Mouse (Mus musculus): Measurements from ENCODE around the gene Slc6a11. TPM values are rescaled to one million over a fixed set of nuclear protein-coding genes. Genes with fewer than 3 reads are reported as not detected.

Gene Slc6a11
- polyA plus RNA-seq, 1 experiment from 2014 or later, result not detected

DNA sequence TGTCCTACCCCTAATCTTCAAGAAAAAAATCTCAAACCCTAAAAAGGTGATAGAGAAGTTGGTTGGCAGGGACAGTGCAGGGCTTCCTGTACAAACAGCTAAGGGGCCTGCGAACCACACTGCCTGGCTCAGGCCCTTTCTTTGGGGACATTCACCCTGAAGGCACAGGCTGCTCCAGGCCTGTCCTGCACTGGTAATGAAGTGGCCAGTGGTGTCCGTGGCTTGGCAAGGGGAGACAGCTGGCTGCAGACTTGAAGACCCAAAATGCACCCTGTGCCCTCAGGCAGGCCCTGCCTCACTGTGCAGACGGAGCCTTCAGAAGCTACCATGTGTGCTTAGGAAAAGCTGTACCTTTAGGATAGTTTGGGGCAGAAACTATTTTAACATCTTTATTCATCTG, 1.4 kb downstream of the Slc6a11 start:
- H3K36me3 ChIP-seq (ENCODE audit: control insufficient read depth, insufficient read depth, low read length), result no peaks in the 10 kb centered on the region
- 73% methylated on average over 3 of the region's 3 CpGs for WGBS
- no peak overlapping the region for H3K27ac ChIP-seq (ENCODE audit: low read depth, low read length)
- no peak for DNase-seq (ENCODE audit: low spot score)
- H3K27me3 ChIP-seq (replicated peaks; ENCODE audit: control insufficient read depth, insufficient read depth, low read length), result peaks cover 33% of the 10 kb centered on the region
- no peak overlapping the region for H3K4me3 ChIP-seq (ENCODE audit: low read depth, low read length)
- H3K4me2 ChIP-seq, result no peak overlapping the region
- H3K9ac ChIP-seq (ENCODE audit: low read depth, low read length), result no peak overlapping the region
- no peaks in the 10 kb centered on the region for H3K9me3 ChIP-seq (ENCODE audit: control insufficient read depth, low read length)
- no peaks in the 10 kb centered on the region for H3K4me1 ChIP-seq (replicated peaks; ENCODE audit: control insufficient read depth, insufficient read depth, low read length)
- no peak for ATAC-seq (replicated peaks; ENCODE audit: low FRiP score)

DNA sequence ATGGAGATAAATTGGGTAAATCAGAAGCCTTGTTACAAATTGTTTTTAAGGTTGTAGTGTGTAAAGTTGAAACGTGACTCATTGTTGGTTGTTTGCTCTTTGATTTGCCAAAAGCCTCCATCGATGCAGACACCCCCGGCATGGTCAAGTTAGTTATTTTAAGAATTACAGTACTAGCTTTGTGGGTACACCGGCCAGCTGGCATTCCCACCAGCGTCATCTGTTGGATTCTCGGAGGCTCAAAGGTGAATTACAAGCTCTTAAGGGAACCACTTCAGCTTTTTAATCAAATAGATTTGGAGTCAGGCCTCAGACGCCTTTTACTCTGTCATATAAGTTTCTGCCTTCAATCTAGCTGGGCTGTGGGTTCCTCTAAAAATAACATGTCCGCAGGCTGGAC, 1.9 kb downstream of the Slc6a11 start:
- Histone ChIP-seq H3K36me3 (ENCODE audit: control insufficient read depth, insufficient read depth, low read length) (no peaks in the 10 kb centered on the region), H3K27me3 (replicated peaks; ENCODE audit: control insufficient read depth, insufficient read depth, low read length) (peaks cover 33% of the 10 kb centered on the region), H3K4me1 (replicated peaks; ENCODE audit: control insufficient read depth, insufficient read depth, low read length) (no peaks in the 10 kb centered on the region), H3K4me2 (no peak overlapping the region), H3K27ac (ENCODE audit: low read depth, low read length) (no peak overlapping the region), H3K9me3 (ENCODE audit: control insufficient read depth, low read length) (no peaks in the 10 kb centered on the region), H3K9ac (ENCODE audit: low read depth, low read length) (no peak overlapping the region), H3K4me3 (ENCODE audit: low read depth, low read length) (no peak overlapping the region)
- ATAC-seq (replicated peaks; ENCODE audit: low FRiP score) (no peak), DNase-seq (ENCODE audit: low spot score) (no peak)
- WGBS, result 79% methylated on average over 8 of the region's 8 CpGs

DNA sequence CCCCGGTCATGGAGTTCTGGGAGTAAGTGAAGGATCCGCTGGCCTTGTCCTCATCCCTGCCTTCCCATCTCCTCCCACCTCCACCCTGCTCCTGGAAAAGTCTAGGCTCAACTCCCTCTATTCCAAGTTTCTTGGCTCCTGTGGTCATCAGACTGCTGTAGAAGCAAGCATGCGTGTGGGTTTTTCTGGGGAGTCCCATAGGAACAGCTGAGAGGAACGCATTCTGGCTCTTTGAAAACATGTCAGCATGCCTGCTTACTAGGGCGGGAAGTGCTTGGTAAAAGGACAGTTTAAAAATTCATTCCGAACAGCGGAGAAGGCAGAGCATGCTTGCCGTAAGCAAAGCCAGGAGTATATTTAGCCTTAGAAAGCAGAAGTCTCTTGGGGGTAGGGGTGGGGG, 7.9 kb downstream of the Slc6a11 start:
- H3K4me1 ChIP-seq (replicated peaks; ENCODE audit: control insufficient read depth, insufficient read depth, low read length), result no peaks in the 10 kb centered on the region
- H3K4me3 ChIP-seq (ENCODE audit: low read depth, low read length), result no peak overlapping the region
- DNase-seq (ENCODE audit: low spot score) (no peak), ATAC-seq (replicated peaks; ENCODE audit: low FRiP score) (no peak)
- no peaks in the 10 kb centered on the region for H3K9me3 ChIP-seq (ENCODE audit: control insufficient read depth, low read length)
- H3K9ac ChIP-seq (ENCODE audit: low read depth, low read length), result no peak overlapping the region
- 72% methylated on average over 8 of the region's 8 CpGs for WGBS
- no peak overlapping the region for H3K27ac ChIP-seq (ENCODE audit: low read depth, low read length)
- no peaks in the 10 kb centered on the region for H3K27me3 ChIP-seq (replicated peaks; ENCODE audit: control insufficient read depth, insufficient read depth, low read length)
- no peak overlapping the region for H3K4me2 ChIP-seq
- H3K36me3 ChIP-seq (ENCODE audit: control insufficient read depth, insufficient read depth, low read length), result no peaks in the 10 kb centered on the region

DNA sequence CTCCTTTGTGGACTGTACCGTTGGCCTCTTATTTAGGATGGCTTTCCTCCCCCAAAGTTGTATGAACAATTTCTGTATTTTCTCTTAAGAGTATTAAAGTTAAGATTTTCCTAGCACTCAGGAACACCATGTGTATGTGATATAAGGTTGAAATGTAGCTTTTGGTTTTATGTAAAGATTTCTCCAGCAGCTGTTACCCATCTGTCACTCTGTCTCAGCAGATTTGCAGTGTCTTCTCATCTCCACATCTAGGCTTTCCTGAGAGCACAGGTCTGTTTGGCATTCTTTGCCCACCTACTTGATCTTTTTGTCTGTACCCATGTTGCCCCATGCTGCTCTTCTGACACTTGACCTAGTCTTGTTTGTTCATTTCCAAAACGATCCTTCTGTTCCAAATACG, 10.4 kb downstream of the Slc6a11 start:
- Histone ChIP-seq H3K9me3 (ENCODE audit: control insufficient read depth, low read length) (no peaks in the 10 kb centered on the region), H3K4me3 (ENCODE audit: low read depth, low read length) (no peak overlapping the region), H3K27ac (ENCODE audit: low read depth, low read length) (no peak overlapping the region), H3K9ac (ENCODE audit: low read depth, low read length) (no peak overlapping the region), H3K4me1 (replicated peaks; ENCODE audit: control insufficient read depth, insufficient read depth, low read length) (no peaks in the 10 kb centered on the region), H3K36me3 (ENCODE audit: control insufficient read depth, insufficient read depth, low read length) (no peaks in the 10 kb centered on the region), H3K27me3 (replicated peaks; ENCODE audit: control insufficient read depth, insufficient read depth, low read length) (no peaks in the 10 kb centered on the region), H3K4me2 (no peak overlapping the region)
- ATAC-seq (replicated peaks; ENCODE audit: low FRiP score) (no peak), DNase-seq (ENCODE audit: low spot score) (no peak)
- 68% methylated on average over 3 of the region's 3 CpGs for WGBS

- no peaks in the 10 kb centered on the region for H3K27me3 ChIP-seq (replicated peaks; ENCODE audit: control insufficient read depth, insufficient read depth, low read length)
- no peaks in the 10 kb centered on the region for H3K4me1 ChIP-seq (replicated peaks; ENCODE audit: control insufficient read depth, insufficient read depth, low read length)
- no peak overlapping the region for H3K9ac ChIP-seq (ENCODE audit: low read depth, low read length)
- ATAC-seq (replicated peaks; ENCODE audit: low FRiP score), result no peak
- H3K9me3 ChIP-seq (ENCODE audit: control insufficient read depth, low read length), result no peaks in the 10 kb centered on the region
- H3K27ac ChIP-seq (ENCODE audit: low read depth, low read length), result no peak overlapping the region
- no peak overlapping the region for H3K4me3 ChIP-seq (ENCODE audit: low read depth, low read length)
- H3K4me2 ChIP-seq, result no peak overlapping the region
- no peaks in the 10 kb centered on the region for H3K36me3 ChIP-seq (ENCODE audit: control insufficient read depth, insufficient read depth, low read length)
- no peak for DNase-seq (ENCODE audit: low spot score)
- WGBS, result 81% methylated on average over 11 of the region's 11 CpGs
Measured at GRCm38 (mm10) chr6:114142480-114142879, 11.4 kb downstream of the Slc6a11 start.

- ATAC-seq (replicated peaks; ENCODE audit: low FRiP score) (no peak), DNase-seq (ENCODE audit: low spot score) (no peak)
- no peak overlapping the region for H3K4me3 ChIP-seq (ENCODE audit: low read depth, low read length)
- no peak overlapping the region for H3K9ac ChIP-seq (ENCODE audit: low read depth, low read length)
- H3K4me2 ChIP-seq, result no peak overlapping the region
- WGBS, result 52% methylated on average over 2 of the region's 2 CpGs
- H3K9me3 ChIP-seq (ENCODE audit: control insufficient read depth, low read length), result no peaks in the 10 kb centered on the region
- H3K27me3 ChIP-seq (replicated peaks; ENCODE audit: control insufficient read depth, insufficient read depth, low read length), result no peaks in the 10 kb centered on the region
- no peaks in the 10 kb centered on the region for H3K36me3 ChIP-seq (ENCODE audit: control insufficient read depth, insufficient read depth, low read length)
- no peak overlapping the region for H3K27ac ChIP-seq (ENCODE audit: low read depth, low read length)
- no peaks in the 10 kb centered on the region for H3K4me1 ChIP-seq (replicated peaks; ENCODE audit: control insufficient read depth, insufficient read depth, low read length)
Measured at GRCm38 (mm10) chr6:114143544-114143943, 12.5 kb downstream of the Slc6a11 start.

GRCm38 (mm10) chr6:114144447-114145105, 13.5 kb downstream of the Slc6a11 start:
- ATAC-seq (replicated peaks; ENCODE audit: low FRiP score) (no peak), DNase-seq (ENCODE audit: low spot score) (no peak)
- Histone ChIP-seq H3K27me3 (replicated peaks; ENCODE audit: control insufficient read depth, insufficient read depth, low read length) (no peaks in the 10 kb centered on the region), H3K36me3 (ENCODE audit: control insufficient read depth, insufficient read depth, low read length) (no peaks in the 10 kb centered on the region), H3K4me2 (no peak overlapping the region), H3K9ac (ENCODE audit: low read depth, low read length) (no peak overlapping the region), H3K4me3 (ENCODE audit: low read depth, low read length) (no peak overlapping the region), H3K9me3 (ENCODE audit: control insufficient read depth, low read length) (no peaks in the 10 kb centered on the region), H3K4me1 (replicated peaks; ENCODE audit: control insufficient read depth, insufficient read depth, low read length) (no peaks in the 10 kb centered on the region), H3K27ac (ENCODE audit: low read depth, low read length) (no peak overlapping the region)
- 75% methylated on average over 6 of the region's 6 CpGs for WGBS

GRCm38 (mm10) chr6:114145650-114146329, 14.7 kb downstream of the Slc6a11 start:
- Histone ChIP-seq H3K36me3 (ENCODE audit: control insufficient read depth, insufficient read depth, low read length) (no peaks in the 10 kb centered on the region), H3K9ac (ENCODE audit: low read depth, low read length) (no peak overlapping the region), H3K4me1 (replicated peaks; ENCODE audit: control insufficient read depth, insufficient read depth, low read length) (no peaks in the 10 kb centered on the region), H3K27me3 (replicated peaks; ENCODE audit: control insufficient read depth, insufficient read depth, low read length) (no peaks in the 10 kb centered on the region; the same call in 1 of the 2 replicates), H3K27ac (ENCODE audit: low read depth, low read length) (no peak overlapping the region), H3K4me2 (no peak overlapping the region), H3K4me3 (ENCODE audit: low read depth, low read length) (no peak overlapping the region), H3K9me3 (ENCODE audit: control insufficient read depth, low read length) (no peaks in the 10 kb centered on the region)
- DNase-seq (ENCODE audit: low spot score) (no peak), ATAC-seq (replicated peaks; ENCODE audit: low FRiP score) (peak; percentile 76)
- WGBS, result 71% methylated on average over 6 of the region's 6 CpGs

DNA sequence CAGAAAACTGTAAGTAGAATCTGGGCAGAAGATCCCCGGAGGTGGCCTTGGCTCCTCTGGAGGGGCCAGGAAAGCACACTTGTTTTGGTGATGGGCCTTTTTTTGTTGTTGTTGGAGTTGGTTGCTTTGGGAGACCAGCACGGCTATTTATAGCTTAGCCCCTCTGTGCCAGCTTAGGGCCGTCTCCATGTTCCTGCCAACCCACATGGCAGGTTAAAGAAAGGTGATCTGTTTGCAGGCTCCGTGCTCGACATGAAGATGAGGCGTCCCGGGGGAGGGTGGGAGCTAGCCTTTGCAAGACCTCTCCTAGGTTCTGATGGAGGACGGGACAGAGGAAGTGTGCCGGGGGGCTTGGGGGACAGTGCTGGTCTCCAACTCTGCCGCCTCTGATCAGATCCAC, 24.7 kb downstream of the Slc6a11 start:
- ATAC-seq (replicated peaks; ENCODE audit: low FRiP score) (no peak), DNase-seq (ENCODE audit: low spot score) (no peak)
- WGBS, result 78% methylated on average over 10 of the region's 10 CpGs
- no peak overlapping the region for H3K9ac ChIP-seq (ENCODE audit: low read depth, low read length)
- H3K4me3 ChIP-seq (ENCODE audit: low read depth, low read length), result no peak overlapping the region
- H3K9me3 ChIP-seq (ENCODE audit: control insufficient read depth, low read length), result no peaks in the 10 kb centered on the region
- no peaks in the 10 kb centered on the region for H3K27me3 ChIP-seq (replicated peaks; ENCODE audit: control insufficient read depth, insufficient read depth, low read length)
- H3K4me1 ChIP-seq (replicated peaks; ENCODE audit: control insufficient read depth, insufficient read depth, low read length), result no peaks in the 10 kb centered on the region
- no peak overlapping the region for H3K27ac ChIP-seq (ENCODE audit: low read depth, low read length)
- no peaks in the 10 kb centered on the region for H3K36me3 ChIP-seq (ENCODE audit: control insufficient read depth, insufficient read depth, low read length)
- H3K4me2 ChIP-seq, result no peak overlapping the region

Measured in liver, embryonic 11.5 days (tissue).